Mouse (Mus musculus): ENCODE results near the gene Fam241b.

GRCm38 (mm10) chr10:62068532-62068931 lies 75.2 kb downstream of the Fam241b start:
- TF ChIP-seq GATA1 (IDR thresholded peaks at IDR 0.05; ENCODE audit: borderline replicate concordance, low read length) (no peak), FLI1 (IDR thresholded peaks at IDR 0.05; ENCODE audit: low read length) (no peak)

Measured in megakaryocyte, embryonic 14.5 days (primary cell).